Mouse (Mus musculus): ENCODE data around the gene Bahcc1. TPM values are rescaled to one million over a fixed set of nuclear protein-coding genes. Genes with fewer than 3 reads are reported as not detected.

Bahcc1 gene
- polyA plus RNA-seq, 1 experiment from 2014 or later = 17.2 TPM

GRCm38 (mm10) chr11:120225256-120226195, 7.2 kb upstream of the Bahcc1 start:
- Histone ChIP-seq H3K9ac (peak overlapping the region; percentile 63), H3K4me2 (peak overlapping the region; percentile 55), H3K27me3 (peaks cover 8% of the 10 kb centered on the region; the same call in 1 of the 2 replicates), H3K4me3 (peak overlapping the region; percentile 23), H3K9me3 (replicated peaks) (no peaks in the 10 kb centered on the region), H3K36me3 (ENCODE audit: poor library complexity, severe bottlenecking) (0 out of 2 replicates have a peak, but pooled peaks cover 5% of the 10 kb centered on the region), H3K27ac (no peak overlapping the region), H3K4me1 (peaks cover 71% of the 10 kb centered on the region)
- WGBS = 12% methylated on average over 36 of the region's 36 CpGs
- no peak for ATAC-seq

GRCm38 (mm10) chr11:120226421-120227280, 6.1 kb upstream of the Bahcc1 start:
- no peak for ATAC-seq
- 63% methylated on average over 12 of the region's 12 CpGs for WGBS
- H3K9me3 ChIP-seq (replicated peaks) = no peaks in the 10 kb centered on the region
- H3K4me1 ChIP-seq = peaks cover 65% of the 10 kb centered on the region
- H3K4me3 ChIP-seq = no peak overlapping the region
- H3K4me2 ChIP-seq = peak overlapping the region; percentile 97
- peak overlapping the region; percentile 49; the same call in 1 of the 2 replicates for H3K27ac ChIP-seq
- H3K9ac ChIP-seq = peak overlapping the region; percentile 63; the same call in 1 of the 2 replicates
- 0 out of 2 replicates have a peak, but pooled peaks cover 5% of the 10 kb centered on the region for H3K36me3 ChIP-seq (ENCODE audit: poor library complexity, severe bottlenecking)
- H3K27me3 ChIP-seq = peaks cover 8% of the 10 kb centered on the region; the same call in 1 of the 2 replicates

- peak overlapping the region; percentile 49; the same call in 1 of the 2 replicates for H3K27ac ChIP-seq
- peak overlapping the region; percentile 97 for H3K4me2 ChIP-seq
- H3K4me3 ChIP-seq = 0 out of 2 replicates have a peak overlapping the region, but pooled peaks have one; percentile 94
- H3K4me1 ChIP-seq = peaks cover 73% of the 10 kb centered on the region
- 28% methylated on average over 8 of the region's 8 CpGs for WGBS
- peak overlapping the region; percentile 51 for H3K9ac ChIP-seq
- ATAC-seq = no peak
- H3K36me3 ChIP-seq (ENCODE audit: poor library complexity, severe bottlenecking) = 0 out of 2 replicates have a peak, but pooled peaks cover 5% of the 10 kb centered on the region
- H3K27me3 ChIP-seq = peaks cover 8% of the 10 kb centered on the region; the same call in 1 of the 2 replicates
- no peaks in the 10 kb centered on the region for H3K9me3 ChIP-seq (replicated peaks)
Measured at GRCm38 (mm10) chr11:120227571-120228051, 5.1 kb upstream of the Bahcc1 start.

- 43% methylated on average over 9 of the region's 9 CpGs for WGBS
- H3K27ac ChIP-seq = peak overlapping the region; percentile 68
- H3K9me3 ChIP-seq (replicated peaks) = no peaks in the 10 kb centered on the region
- peak overlapping the region; percentile 97 for H3K4me2 ChIP-seq
- ATAC-seq = no peak
- H3K9ac ChIP-seq = peak overlapping the region; percentile 100
- peaks cover 8% of the 10 kb centered on the region; the same call in 1 of the 2 replicates for H3K27me3 ChIP-seq
- 0 out of 2 replicates have a peak, but pooled peaks cover 5% of the 10 kb centered on the region for H3K36me3 ChIP-seq (ENCODE audit: poor library complexity, severe bottlenecking)
- peaks cover 73% of the 10 kb centered on the region for H3K4me1 ChIP-seq
- peak overlapping the region; percentile 94 for H3K4me3 ChIP-seq
Measured at GRCm38 (mm10) chr11:120228116-120228890, 4.4 kb upstream of the Bahcc1 start.

GRCm38 (mm10) chr11:120228911-120229437, 3.8 kb upstream of the Bahcc1 start:
- no peak for ATAC-seq
- H3K4me2 ChIP-seq = peak overlapping the region; percentile 97
- 16% methylated on average over 7 of the region's 7 CpGs for WGBS
- peak overlapping the region; percentile 68 for H3K27ac ChIP-seq
- peaks cover 70% of the 10 kb centered on the region for H3K4me1 ChIP-seq
- H3K9ac ChIP-seq = peak overlapping the region; percentile 100
- 0 out of 2 replicates have a peak, but pooled peaks cover 5% of the 10 kb centered on the region for H3K36me3 ChIP-seq (ENCODE audit: poor library complexity, severe bottlenecking)
- H3K27me3 ChIP-seq = peaks cover 8% of the 10 kb centered on the region; the same call in 1 of the 2 replicates
- H3K4me3 ChIP-seq = peak overlapping the region; percentile 94
- no peaks in the 10 kb centered on the region for H3K9me3 ChIP-seq (replicated peaks)

GRCm38 (mm10) chr11:120229861-120230751, 2.6 kb upstream of the Bahcc1 start:
- peak overlapping the region; percentile 98 for H3K27ac ChIP-seq
- 0 out of 2 replicates have a peak, but pooled peaks cover 5% of the 10 kb centered on the region for H3K36me3 ChIP-seq (ENCODE audit: poor library complexity, severe bottlenecking)
- WGBS = 1% methylated on average over 42 of the region's 42 CpGs
- H3K9me3 ChIP-seq (replicated peaks) = no peaks in the 10 kb centered on the region
- H3K9ac ChIP-seq = peak overlapping the region; percentile 100
- H3K4me1 ChIP-seq = peaks cover 58% of the 10 kb centered on the region
- H3K27me3 ChIP-seq = peaks cover 8% of the 10 kb centered on the region; the same call in 1 of the 2 replicates
- ATAC-seq = no peak
- H3K4me3 ChIP-seq = peak overlapping the region; percentile 94
- H3K4me2 ChIP-seq = peak overlapping the region; percentile 97

- H3K4me1 ChIP-seq = peaks cover 50% of the 10 kb centered on the region
Measured at GRCm38 (mm10) chr11:120230841-120231370, 1.8 kb upstream of the Bahcc1 start.

GRCm38 (mm10) chr11:120231379-120231778, 1.4 kb upstream of the Bahcc1 start:
- H3K4me1 ChIP-seq = peaks cover 45% of the 10 kb centered on the region
- peak overlapping the region; percentile 98 for H3K27ac ChIP-seq
- H3K27me3 ChIP-seq = peaks cover 5% of the 10 kb centered on the region; the same call in 1 of the 2 replicates
- 0 out of 2 replicates have a peak, but pooled peaks cover 4% of the 10 kb centered on the region for H3K36me3 ChIP-seq (ENCODE audit: poor library complexity, severe bottlenecking)
- peak; percentile 67 for ATAC-seq
- peak overlapping the region; percentile 100 for H3K9ac ChIP-seq
- H3K4me3 ChIP-seq = peak overlapping the region; percentile 94
- H3K4me2 ChIP-seq = peak overlapping the region; percentile 97
- 0% methylated on average over 25 of the region's 27 CpGs for WGBS
- H3K9me3 ChIP-seq (replicated peaks) = no peaks in the 10 kb centered on the region

More at GRCm38 (mm10) chr11:120230841-120231370, 1.8 kb upstream of the Bahcc1 start:
- 0% methylated on average over 56 of the region's 58 CpGs for WGBS
- Histone ChIP-seq H3K9ac (peak overlapping the region; percentile 100), H3K9me3 (replicated peaks) (no peaks in the 10 kb centered on the region), H3K27ac (peak overlapping the region; percentile 98), H3K4me2 (peak overlapping the region; percentile 97), H3K27me3 (peaks cover 8% of the 10 kb centered on the region; the same call in 1 of the 2 replicates), H3K4me3 (peak overlapping the region; percentile 94), H3K36me3 (ENCODE audit: poor library complexity, severe bottlenecking) (0 out of 2 replicates have a peak, but pooled peaks cover 5% of the 10 kb centered on the region)
- no peak; the same call in 1 of the 2 replicates for ATAC-seq

GRCm38 (mm10) chr11:120233441-120234135, 841 bp downstream of the Bahcc1 start:
- Histone ChIP-seq H3K27me3 (no peaks in the 10 kb centered on the region), H3K9me3 (replicated peaks) (no peaks in the 10 kb centered on the region), H3K4me1 (peaks cover 32% of the 10 kb centered on the region), H3K9ac (peak overlapping the region; percentile 100), H3K4me2 (peak overlapping the region; percentile 95), H3K36me3 (ENCODE audit: poor library complexity, severe bottlenecking) (peaks cover 10% of the 10 kb centered on the region), H3K27ac (peak overlapping the region; percentile 100), H3K4me3 (peak overlapping the region; percentile 94)
- ATAC-seq = no peak
- WGBS = under 1% methylated on average over 51 of the region's 51 CpGs
